Mouse (Mus musculus): ENCODE results near the gene Slfn14. TPM values are rescaled to one million over a fixed set of nuclear protein-coding genes. Genes with fewer than 3 reads are reported as not detected.
"Not testable (repeated sequence)": the region's sequence is repeated elsewhere in the genome, so short reads cannot be mapped to it uniquely, and the experiment has no call there.

Slfn14 gene
- polyA plus RNA-seq, 1 experiment from 2014 or later = 2.4 TPM

GRCm38 (mm10) chr11:83237390-83237789 lies 49.1 kb downstream of the Slfn14 start:
- H3K4me1 ChIP-seq (replicated peaks; ENCODE audit: control insufficient read depth, insufficient read depth, low read length); H3K9me3 ChIP-seq (ENCODE audit: control insufficient read depth, low read length); H3K4me2 ChIP-seq; H3K4me3 ChIP-seq (ENCODE audit: low read depth, low read length); DNase-seq (ENCODE audit: low spot score); H3K27me3 ChIP-seq (replicated peaks; ENCODE audit: control insufficient read depth, insufficient read depth, low read length); H3K36me3 ChIP-seq (ENCODE audit: control insufficient read depth, insufficient read depth, low read length); H3K27ac ChIP-seq (ENCODE audit: low read depth, low read length); H3K9ac ChIP-seq (ENCODE audit: low read depth, low read length); ATAC-seq (replicated peaks; ENCODE audit: low FRiP score): not testable (repeated sequence)
- 75% methylated on average over 9 of the region's 9 CpGs for WGBS

GRCm38 (mm10) chr11:83233621-83234020 lies 52.9 kb downstream of the Slfn14 start:
- WGBS = 48% methylated on average over 5 of the region's 5 CpGs
- not testable (repeated sequence) for H3K27me3 ChIP-seq (replicated peaks; ENCODE audit: control insufficient read depth, insufficient read depth, low read length); H3K9me3 ChIP-seq (ENCODE audit: control insufficient read depth, low read length); H3K27ac ChIP-seq (ENCODE audit: low read depth, low read length); H3K4me1 ChIP-seq (replicated peaks; ENCODE audit: control insufficient read depth, insufficient read depth, low read length); H3K4me3 ChIP-seq (ENCODE audit: low read depth, low read length); H3K9ac ChIP-seq (ENCODE audit: low read depth, low read length); H3K4me2 ChIP-seq; ATAC-seq (replicated peaks; ENCODE audit: low FRiP score); DNase-seq (ENCODE audit: low spot score); H3K36me3 ChIP-seq (ENCODE audit: control insufficient read depth, insufficient read depth, low read length)

- H3K4me3 ChIP-seq (ENCODE audit: low read depth, low read length) = no peak overlapping the region
- no peak overlapping the region for H3K9ac ChIP-seq (ENCODE audit: low read depth, low read length)
- H3K36me3 ChIP-seq (ENCODE audit: control insufficient read depth, insufficient read depth, low read length) = no peaks in the 10 kb centered on the region
- ATAC-seq (replicated peaks; ENCODE audit: low FRiP score) (no peak), DNase-seq (ENCODE audit: low spot score) (no peak)
- H3K27me3 ChIP-seq (replicated peaks; ENCODE audit: control insufficient read depth, insufficient read depth, low read length) = no peaks in the 10 kb centered on the region
- WGBS = 54% methylated on average over 3 of the region's 3 CpGs
- no peaks in the 10 kb centered on the region for H3K9me3 ChIP-seq (ENCODE audit: control insufficient read depth, low read length)
- H3K4me1 ChIP-seq (replicated peaks; ENCODE audit: control insufficient read depth, insufficient read depth, low read length) = no peaks in the 10 kb centered on the region
- H3K27ac ChIP-seq (ENCODE audit: low read depth, low read length) = no peak overlapping the region
- no peak overlapping the region for H3K4me2 ChIP-seq
These were observed 55.6 kb downstream of the Slfn14 start for GRCm38 (mm10) chr11:83230966-83231365.

GRCm38 (mm10) chr11:83227926-83228723 lies 58.4 kb downstream of the Slfn14 start:
- H3K4me2 ChIP-seq = no peak overlapping the region
- no peaks in the 10 kb centered on the region for H3K4me1 ChIP-seq (replicated peaks; ENCODE audit: control insufficient read depth, insufficient read depth, low read length)
- no peaks in the 10 kb centered on the region for H3K27me3 ChIP-seq (replicated peaks; ENCODE audit: control insufficient read depth, insufficient read depth, low read length)
- H3K36me3 ChIP-seq (ENCODE audit: control insufficient read depth, insufficient read depth, low read length) = no peaks in the 10 kb centered on the region
- H3K4me3 ChIP-seq (ENCODE audit: low read depth, low read length) = no peak overlapping the region
- ATAC-seq (replicated peaks; ENCODE audit: low FRiP score) (no peak), DNase-seq (ENCODE audit: low spot score) (no peak)
- no peak overlapping the region for H3K9ac ChIP-seq (ENCODE audit: low read depth, low read length)
- no peak overlapping the region for H3K27ac ChIP-seq (ENCODE audit: low read depth, low read length)
- WGBS = 77% methylated on average over 7 of the region's 7 CpGs
- H3K9me3 ChIP-seq (ENCODE audit: control insufficient read depth, low read length) = no peaks in the 10 kb centered on the region

GRCm38 (mm10) chr11:83225371-83225960 lies 61.1 kb downstream of the Slfn14 start:
- Histone ChIP-seq H3K4me1 (replicated peaks; ENCODE audit: control insufficient read depth, insufficient read depth, low read length) (no peaks in the 10 kb centered on the region), H3K27me3 (replicated peaks; ENCODE audit: control insufficient read depth, insufficient read depth, low read length) (no peaks in the 10 kb centered on the region), H3K9me3 (ENCODE audit: control insufficient read depth, low read length) (no peaks in the 10 kb centered on the region), H3K9ac (ENCODE audit: low read depth, low read length) (no peak overlapping the region), H3K36me3 (ENCODE audit: control insufficient read depth, insufficient read depth, low read length) (no peaks in the 10 kb centered on the region), H3K4me3 (ENCODE audit: low read depth, low read length) (peak overlapping the region; percentile 26; the same call in 1 of the 2 replicates), H3K27ac (ENCODE audit: low read depth, low read length) (no peak overlapping the region), H3K4me2 (no peak overlapping the region)
- WGBS = 84% methylated on average over 9 of the region's 9 CpGs
- DNase-seq (ENCODE audit: low spot score) (no peak), ATAC-seq (replicated peaks; ENCODE audit: low FRiP score) (no peak)

Other genes starting within 250 kb of the Slfn14 start
- gene Slfn2, start 221.6 kb downstream of the Slfn14 start, polyA plus RNA-seq (2014; fragmentation: Nextera tagmentation; extraction: Ambion mirVana) = 4.3 and 4.5 TPM in 2 replicates
- gene Slfn1, start 169.9 kb downstream of the Slfn14 start, polyA plus RNA-seq (2014; fragmentation: Nextera tagmentation; extraction: Ambion mirVana) = 0.13 TPM in 1 of 2 replicates, not detected in the other
- not detected in 2 replicates for gene Slfn4, start 111.5 kb downstream of the Slfn14 start, polyA plus RNA-seq (2014; fragmentation: Nextera tagmentation; extraction: Ambion mirVana)
- gene Slfn3, start 95.4 kb downstream of the Slfn14 start, polyA plus RNA-seq (2014; fragmentation: Nextera tagmentation; extraction: Ambion mirVana) = 0.71 and 0.83 TPM in 2 replicates
- gene Ap2b1, start 12.3 kb upstream of the Slfn14 start, polyA plus RNA-seq (2014; fragmentation: Nextera tagmentation; extraction: Ambion mirVana) = 52.2 and 56.3 TPM in 2 replicates
- gene Pex12, start 15.9 kb upstream of the Slfn14 start, polyA plus RNA-seq (2014; fragmentation: Nextera tagmentation; extraction: Ambion mirVana) = 12.4 and 13.7 TPM in 2 replicates
- gene Rasl10b, start 122.4 kb upstream of the Slfn14 start, polyA plus RNA-seq (2014; fragmentation: Nextera tagmentation; extraction: Ambion mirVana) = 0.40 and 1.5 TPM in 2 replicates
- gene Gas2l2, start 142.7 kb upstream of the Slfn14 start, polyA plus RNA-seq (2014; fragmentation: Nextera tagmentation; extraction: Ambion mirVana) = not detected in 2 replicates
- gene 1700020L24Rik, start 151.0 kb upstream of the Slfn14 start, polyA plus RNA-seq (2014; fragmentation: Nextera tagmentation; extraction: Ambion mirVana) = 0.49 and 0.82 TPM in 2 replicates
- gene Mmp28, start 176.3 kb upstream of the Slfn14 start, polyA plus RNA-seq (2014; fragmentation: Nextera tagmentation; extraction: Ambion mirVana) = 0.71 and 0.88 TPM in 2 replicates
- gene Taf15, start 186.4 kb upstream of the Slfn14 start, polyA plus RNA-seq (2014; fragmentation: Nextera tagmentation; extraction: Ambion mirVana) = 6.0 and 6.6 TPM in 2 replicates
- gene Heatr9, start 235.4 kb upstream of the Slfn14 start, polyA plus RNA-seq (2014; fragmentation: Nextera tagmentation; extraction: Ambion mirVana) = not detected in 2 replicates
- gene Ccl5, start 243.8 kb upstream of the Slfn14 start, polyA plus RNA-seq (2014; fragmentation: Nextera tagmentation; extraction: Ambion mirVana) = not detected in 2 replicates

Measured in liver, embryonic 11.5 days (tissue).